Mouse (Mus musculus) kidney, adult 2 months (tissue): ENCODE measurements around the gene 4931406P16Rik. TPM values are rescaled to one million over a fixed set of nuclear protein-coding genes. Genes with fewer than 3 reads are reported as not detected.
A peak's percentile ranks its signal among the peaks of the same experiment; 100 is the strongest.

ENCODE experiments used
- DNase-seq: peaks from one replicate; pipeline ENCODE4 v3.0.0; 2021
- H3K27ac ChIP-seq: fragments of 200-500 bp; 2 replicates; pipeline ENCODE4 v1.5.1; 2012; ENCODE audit warnings: low read depth, low read length, control low read depth, inconsistent platforms; ENCODE audit not compliant: insufficient read depth
- H3K27me3 ChIP-seq: fragments of 200-500 bp; replicated peaks from 2 replicates; pipeline ENCODE4 v1.6.1; 2012; ENCODE audit warnings: mild to moderate bottlenecking, moderate library complexity, low read length, inconsistent platforms; ENCODE audit not compliant: control insufficient read depth, insufficient read depth
- H3K36me3 ChIP-seq: fragments of 200-500 bp; 2 replicates; pipeline ENCODE4 v1.6.1; 2012; ENCODE audit warnings: mild to moderate bottlenecking, moderate library complexity, low read length, inconsistent platforms; ENCODE audit not compliant: control insufficient read depth, insufficient read depth
- H3K4me1 ChIP-seq: fragments of 200-500 bp; 2 replicates; pipeline ENCODE4 v1.6.1; 2011; ENCODE audit warnings: low read length; ENCODE audit not compliant: control insufficient read depth, insufficient read depth
- H3K4me3 ChIP-seq: fragments of 200-500 bp; 2 replicates; pipeline ENCODE4 v1.5.1; 2011; ENCODE audit warnings: mild to moderate bottlenecking, low read depth, low read length, control low read depth; ENCODE audit not compliant: insufficient read depth
- CTCF ChIP-seq: fragments of 200-500 bp; conservative IDR thresholded peaks from 2 replicates; pipeline ENCODE4 v1.5.1; 2011; ENCODE audit warnings: low read depth, mild to moderate bottlenecking, control low read depth, low read length, moderate library complexity, mixed read lengths; ENCODE audit not compliant: insufficient read depth, insufficient read length
- POLR2A ChIP-seq: fragments of 200-500 bp; IDR thresholded peaks from one replicate; pipeline ENCODE4 v1.6.1; 2011; ENCODE audit warnings: low read depth, low read length, control low read depth
- WGBS: fragments of 180-500 bp; shearing (Covaris S2); methylation state at CpG from one replicate; pipeline ENCODE4 v1.1.7; 2018; 5-methylcytosine and 5-hydroxymethylcytosine counted together
- polyA plus RNA-seq: library from polyadenylated mRNA; depleted of rRNA; stranded (reverse); fragments of >200 nt; gene quantifications from 2 replicates; pipeline ENCODE4 v1.2.3, GENCODE M21; 2012

4931406P16Rik gene
- polyA plus RNA-seq, 1 experiment, result 24.6 TPM

DNA sequence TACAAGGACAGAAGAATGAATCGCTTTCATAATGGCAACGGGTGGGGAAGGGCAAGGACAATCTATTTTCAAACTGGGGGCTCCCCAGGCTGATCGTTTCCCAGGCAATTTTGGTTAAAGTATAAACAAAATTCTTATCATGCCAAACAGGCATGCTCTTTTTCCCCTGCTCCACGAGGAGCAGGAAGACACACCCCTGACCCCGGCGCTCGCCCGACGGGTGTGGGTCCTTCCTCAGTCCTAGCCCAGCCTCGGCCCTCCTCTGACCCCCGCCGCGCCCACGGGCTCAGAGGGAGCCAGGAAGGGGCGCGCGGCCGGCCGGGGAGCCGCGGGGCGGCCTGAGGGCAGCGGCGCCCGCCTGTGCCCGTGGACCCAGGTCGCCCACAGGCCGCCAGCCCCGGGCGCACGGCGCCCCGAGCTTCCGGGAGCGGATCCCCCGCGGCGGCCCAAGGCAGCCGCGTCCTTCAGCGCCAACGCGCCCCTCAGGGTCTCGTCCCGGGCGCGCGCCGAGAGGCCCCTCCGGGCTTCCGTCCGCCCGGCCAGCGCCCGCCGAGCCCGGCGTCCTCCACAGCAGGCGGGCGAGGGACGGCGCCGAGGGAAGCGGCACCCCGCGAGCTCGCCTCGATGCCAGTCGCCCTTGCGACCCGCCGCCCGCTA lies 437 bp downstream of the 4931406P16Rik start:
- H3K4me3 ChIP-seq, result peak overlapping the region; percentile 97
- under 1% methylated on average over 73 of the region's 73 CpGs for WGBS
- DNase-seq, result peak; percentile 89
- no peaks in the 10 kb centered on the region for H3K36me3 ChIP-seq
- no peak for TF ChIP-seq CTCF
- TF ChIP-seq POLR2A, result no peak
- H3K27ac ChIP-seq, result peak overlapping the region; percentile 83
- peaks cover 13% of the 10 kb centered on the region; the same call in 1 of the 2 replicates for H3K4me1 ChIP-seq
- H3K27me3 ChIP-seq, result no peaks in the 10 kb centered on the region

DNA sequence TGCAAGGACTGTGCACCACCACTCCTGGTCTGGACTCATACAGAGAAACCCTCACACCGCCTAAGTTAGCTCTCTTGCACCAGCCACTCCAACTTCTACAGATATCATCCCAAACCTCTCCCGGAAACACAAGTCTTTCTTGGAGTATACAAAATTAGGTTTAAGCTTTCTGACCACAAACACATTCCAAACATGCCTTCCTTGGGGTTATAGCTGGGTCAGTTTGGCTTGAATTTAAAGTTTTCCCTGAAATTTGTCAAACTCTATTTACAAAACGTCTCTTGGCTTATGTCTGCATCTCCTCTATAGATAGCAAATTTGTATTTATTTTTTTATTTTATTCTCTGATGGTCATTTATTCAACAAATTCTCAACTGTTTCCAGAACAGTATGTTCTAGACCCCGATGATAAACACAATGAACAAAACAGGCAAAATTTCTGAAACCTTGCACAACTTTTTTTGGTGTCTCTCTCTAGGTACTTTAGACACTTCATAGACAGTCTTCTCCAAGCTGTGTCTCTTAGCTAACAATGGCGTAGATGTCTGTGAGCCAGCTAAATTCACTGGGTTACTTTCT lies 4.1 kb downstream of the 4931406P16Rik start:
- TF ChIP-seq POLR2A, result no peak
- no peak for TF ChIP-seq CTCF
- Histone ChIP-seq H3K27ac (peak overlapping the region; percentile 8; the same call in 1 of the 2 replicates), H3K4me3 (no peak overlapping the region)

DNA sequence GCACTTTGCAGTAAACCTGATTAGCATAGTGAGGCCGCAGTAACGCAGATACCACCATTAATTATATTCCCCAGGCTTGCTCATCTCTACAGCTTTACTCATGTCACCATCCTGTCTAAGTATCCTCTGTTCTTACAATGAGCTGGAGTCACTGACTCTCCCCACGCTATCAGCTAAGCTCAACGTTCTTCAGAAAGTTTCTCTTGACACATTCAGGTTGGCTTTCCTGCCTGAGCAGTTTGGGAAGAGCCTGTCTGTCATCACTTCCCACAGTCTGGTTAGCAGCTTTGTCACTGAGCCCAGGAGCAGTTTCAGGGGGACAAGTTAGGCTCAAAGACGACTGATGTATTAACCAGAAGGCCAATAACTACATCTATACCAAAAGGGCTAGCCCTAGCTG lies 4.8 kb downstream of the 4931406P16Rik start:
- H3K4me1 ChIP-seq, result peaks cover 24% of the 10 kb centered on the region
- H3K27me3 ChIP-seq, result no peaks in the 10 kb centered on the region
- peak overlapping the region; percentile 11; the same call in 1 of the 2 replicates for H3K4me3 ChIP-seq
- DNase-seq, result no peak
- H3K36me3 ChIP-seq, result no peaks in the 10 kb centered on the region
- no peak for TF ChIP-seq CTCF
- TF ChIP-seq POLR2A, result no peak
- H3K27ac ChIP-seq, result peak overlapping the region; percentile 8; the same call in 1 of the 2 replicates
- 62% methylated on average over 5 of the region's 5 CpGs for WGBS

More for the DNA sequence above, 4.1 kb downstream of the 4931406P16Rik start:
- DNase-seq, result no peak
- Histone ChIP-seq H3K4me1 (peaks cover 24% of the 10 kb centered on the region), H3K36me3 (no peaks in the 10 kb centered on the region), H3K27me3 (no peaks in the 10 kb centered on the region)
- 55% methylated on average over 5 of the region's 5 CpGs for WGBS

DNA sequence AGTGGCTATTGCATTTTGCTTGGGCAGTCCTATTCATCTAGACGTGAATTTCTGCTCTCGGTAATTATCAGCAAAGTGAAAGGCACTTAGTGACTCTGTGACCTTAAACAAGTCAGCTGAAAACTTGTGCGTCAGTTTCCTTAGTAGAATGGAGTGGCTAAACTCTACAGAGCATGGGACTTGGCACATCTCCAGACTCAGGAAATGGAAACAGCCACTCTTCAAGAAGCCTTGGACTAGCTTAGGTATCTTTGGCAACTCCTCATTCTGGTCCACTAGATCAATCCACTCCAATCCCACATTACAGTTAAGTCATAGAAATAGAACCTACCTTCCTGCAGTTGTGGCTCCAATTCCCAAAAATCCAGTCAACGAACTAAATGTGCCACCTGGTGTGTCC lies 7.9 kb downstream of the 4931406P16Rik start:
- TF ChIP-seq POLR2A (no peak), CTCF (no peak)
- peaks cover 26% of the 10 kb centered on the region for H3K4me1 ChIP-seq
- H3K27ac ChIP-seq, result peak overlapping the region; percentile 90
- no peaks in the 10 kb centered on the region for H3K36me3 ChIP-seq
- H3K27me3 ChIP-seq, result no peaks in the 10 kb centered on the region
- DNase-seq, result peak; percentile 85
- no peak overlapping the region for H3K4me3 ChIP-seq
- WGBS, result 13% methylated on average over 4 of the region's 4 CpGs

DNA sequence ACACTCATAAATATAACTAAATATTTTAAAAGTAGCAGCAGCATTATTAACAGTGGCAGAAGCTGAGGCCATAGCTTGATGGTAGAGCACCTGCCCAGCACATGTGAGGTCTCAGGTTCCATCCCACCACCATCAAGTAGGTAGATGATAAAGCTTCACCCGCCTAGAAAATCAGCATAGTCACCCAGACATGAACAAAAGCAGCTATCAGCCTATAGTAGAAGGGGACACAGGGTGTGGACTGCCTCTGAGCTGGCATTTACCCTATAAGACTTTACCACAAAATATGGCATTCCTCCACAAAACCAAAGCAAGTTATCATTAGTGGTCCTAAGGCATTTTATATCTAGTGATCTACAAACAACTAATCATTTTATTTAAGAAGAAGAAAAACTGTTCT lies 10.7 kb downstream of the 4931406P16Rik start:
- H3K4me1 ChIP-seq, result peaks cover 16% of the 10 kb centered on the region
- DNase-seq, result no peak
- no peak overlapping the region for H3K4me3 ChIP-seq
- WGBS, result 88% methylated on average over 1 of the region's 1 CpGs
- TF ChIP-seq CTCF (no peak), POLR2A (no peak)
- H3K36me3 ChIP-seq, result no peaks in the 10 kb centered on the region
- H3K27ac ChIP-seq, result peak overlapping the region; percentile 89
- no peaks in the 10 kb centered on the region for H3K27me3 ChIP-seq

DNA sequence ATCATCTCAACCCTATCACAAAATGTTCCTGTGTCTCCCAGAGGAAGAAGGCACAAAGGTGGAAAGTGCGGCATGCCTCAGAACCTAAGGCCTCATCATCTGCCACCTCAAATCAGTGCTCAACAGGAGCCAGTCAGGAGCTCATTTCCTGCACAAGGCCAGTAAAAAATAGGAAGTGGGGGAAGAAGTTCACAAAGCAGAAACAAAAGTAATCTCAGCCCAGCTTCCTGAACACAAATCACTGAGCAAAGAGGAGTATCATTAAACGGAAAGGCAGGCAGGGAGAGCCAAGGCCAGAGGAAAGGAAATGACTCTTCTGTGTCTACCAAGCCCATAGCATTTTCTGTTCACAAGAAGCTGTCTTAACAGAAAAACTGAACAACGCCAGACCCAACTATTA lies 11.4 kb downstream of the 4931406P16Rik start:
- DNase-seq, result peak; percentile 81
- WGBS, result 56% methylated on average over 3 of the region's 3 CpGs
- H3K27me3 ChIP-seq, result no peaks in the 10 kb centered on the region
- H3K4me1 ChIP-seq, result peaks cover 16% of the 10 kb centered on the region
- peak overlapping the region; percentile 89 for H3K27ac ChIP-seq
- no peaks in the 10 kb centered on the region for H3K36me3 ChIP-seq
- TF ChIP-seq CTCF (no peak), POLR2A (no peak)
- H3K4me3 ChIP-seq, result no peak overlapping the region

DNA sequence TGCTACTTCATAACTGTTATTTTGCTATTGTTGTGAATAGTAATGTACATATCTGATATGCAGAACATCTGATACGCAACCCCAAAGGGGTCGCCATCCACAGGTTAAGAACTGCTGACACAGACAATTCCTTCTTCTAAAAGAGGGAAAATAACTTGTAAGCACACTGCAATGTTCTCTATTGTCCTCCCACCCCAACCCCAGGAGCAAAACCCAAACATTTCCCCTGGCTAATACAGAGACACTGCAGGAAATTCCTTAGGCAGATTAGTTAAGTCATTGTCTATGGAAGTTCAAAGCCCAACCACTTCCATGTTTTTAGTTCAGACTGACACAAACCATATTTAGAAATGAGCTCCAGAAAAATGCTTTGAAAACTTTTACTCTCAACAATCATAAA lies 14.5 kb downstream of the 4931406P16Rik start:
- no peak for TF ChIP-seq POLR2A
- TF ChIP-seq CTCF, result no peak
- Histone ChIP-seq H3K27ac (no peak overlapping the region; the same call in 1 of the 2 replicates), H3K27me3 (no peaks in the 10 kb centered on the region), H3K4me1 (peaks cover 12% of the 10 kb centered on the region; the same call in 1 of the 2 replicates), H3K4me3 (no peak overlapping the region), H3K36me3 (no peaks in the 10 kb centered on the region)
- 88% methylated on average over 2 of the region's 2 CpGs for WGBS
- no peak for DNase-seq
